Mouse (Mus musculus): ENCODE results near the gene Gab2. TPM values are rescaled to one million over a fixed set of nuclear protein-coding genes. Genes with fewer than 3 reads are reported as not detected.

The Gab2 gene
- polyA plus RNA-seq, 1 experiment from 2014 or later = 17.7 TPM

DNA sequence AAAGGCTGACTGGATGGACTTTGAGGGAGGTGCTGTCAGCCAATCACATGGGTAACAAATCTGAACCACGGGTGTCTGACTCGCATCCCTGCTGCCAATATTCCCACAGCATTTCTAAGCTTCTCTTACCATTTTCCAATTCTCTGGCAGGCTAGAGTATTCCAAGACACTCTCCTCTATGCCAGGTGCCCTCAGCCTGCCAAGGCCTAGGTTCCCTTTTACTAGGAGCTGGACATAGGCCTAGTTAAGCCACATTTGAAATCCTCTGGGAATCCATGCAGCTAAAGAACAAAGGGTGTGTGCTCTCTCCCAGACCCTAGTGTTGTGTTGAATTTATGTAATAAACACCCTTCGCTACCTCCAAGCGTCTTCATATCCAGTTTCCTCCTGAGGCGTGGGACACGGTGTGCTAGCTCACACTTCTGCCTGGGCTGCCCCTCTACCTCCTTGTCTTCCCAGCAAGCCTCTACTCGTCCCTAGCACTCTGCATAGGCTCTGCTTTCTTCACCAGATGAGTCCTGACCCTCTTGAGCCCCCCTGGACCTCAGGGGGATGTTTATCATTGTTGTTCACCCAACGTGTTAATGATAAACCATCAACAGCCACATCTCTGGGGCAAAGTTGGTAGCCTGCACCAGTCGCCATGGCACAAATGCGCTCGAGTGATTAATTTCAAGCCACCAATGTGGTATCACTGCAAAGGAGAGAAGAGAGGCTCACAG lies 270.6 kb downstream of the Gab2 start:
- Histone ChIP-seq H3K4me1 (no peaks in the 10 kb centered on the region), H3K4me2 (replicated peaks) (no peak overlapping the region), H3K27me3 (replicated peaks) (no peaks in the 10 kb centered on the region), H3K4me3 (no peak overlapping the region), H3K9ac (no peak overlapping the region), H3K27ac (no peak overlapping the region), H3K36me3 (peaks cover 7% of the 10 kb centered on the region), H3K9me3 (no peaks in the 10 kb centered on the region)
- 87% methylated on average over 11 of the region's 11 CpGs for WGBS
- no peak for ATAC-seq (ENCODE audit: low FRiP score, low read depth)

DNA sequence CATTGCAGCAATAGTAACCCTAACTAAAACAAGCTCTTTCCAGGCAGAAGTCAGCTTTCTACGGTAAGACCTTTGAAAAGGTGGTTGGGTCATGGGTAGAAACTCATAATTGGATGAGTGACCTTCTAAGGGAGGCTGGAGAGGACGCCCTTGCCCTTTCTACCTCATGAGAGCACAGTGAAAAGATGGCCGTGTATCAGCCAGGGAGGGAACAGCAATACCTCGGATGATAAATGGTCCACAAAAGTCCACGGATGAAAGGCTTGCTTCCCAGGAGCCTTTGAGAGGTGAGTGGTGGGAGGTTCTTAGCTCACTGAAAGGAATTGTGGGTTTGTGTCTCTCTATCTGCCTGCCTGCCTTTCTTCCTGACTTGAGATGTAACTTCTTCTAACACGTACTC lies 272.0 kb downstream of the Gab2 start:
- ATAC-seq (ENCODE audit: low FRiP score, low read depth) = no peak
- Histone ChIP-seq H3K36me3 (no peaks in the 10 kb centered on the region), H3K27ac (no peak overlapping the region), H3K4me2 (replicated peaks) (no peak overlapping the region), H3K9ac (no peak overlapping the region), H3K4me1 (no peaks in the 10 kb centered on the region), H3K27me3 (replicated peaks) (no peaks in the 10 kb centered on the region), H3K4me3 (no peak overlapping the region), H3K9me3 (no peaks in the 10 kb centered on the region)
- whole genome bisulfite sequencing = 85% methylated on average over 6 of the region's 6 CpGs

DNA sequence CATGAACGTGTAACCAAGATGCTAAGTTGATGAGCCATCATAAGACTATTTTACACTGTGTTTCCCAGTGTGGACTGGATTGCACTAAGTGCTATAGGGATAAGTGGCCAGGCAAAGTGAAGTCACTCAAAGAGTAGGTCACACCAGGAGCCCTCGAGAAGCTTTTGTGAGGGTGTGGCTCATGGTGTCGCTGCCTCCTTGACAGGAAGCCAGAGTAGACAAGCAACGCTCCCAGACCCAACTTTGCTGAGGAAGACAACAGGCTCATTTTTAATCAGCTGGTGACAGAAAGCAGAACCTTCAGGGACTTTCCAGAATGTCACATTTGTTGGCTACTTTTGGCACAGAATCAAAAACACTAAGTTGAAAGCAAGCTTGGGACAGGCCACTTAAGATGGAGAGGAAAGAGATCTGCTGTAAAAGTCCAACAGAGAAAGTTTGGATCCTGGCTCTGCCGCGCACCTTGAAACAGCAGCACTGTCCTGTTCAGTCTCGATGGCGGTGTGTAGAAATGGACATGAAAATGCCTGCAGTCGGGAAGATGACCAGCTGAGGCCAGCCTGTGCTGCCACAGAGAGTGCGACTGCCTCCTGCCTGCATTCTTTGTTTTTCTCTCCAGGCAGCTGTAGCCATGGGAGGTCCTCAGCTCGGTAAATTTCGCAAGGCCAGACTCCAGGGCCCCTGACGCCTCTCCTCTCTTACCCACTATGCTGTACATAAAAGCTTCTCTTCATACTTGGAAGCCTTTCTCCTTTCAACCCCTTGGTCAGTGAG lies 273.9 kb downstream of the Gab2 start:
- H3K4me1 ChIP-seq = no peaks in the 10 kb centered on the region
- H3K9ac ChIP-seq = no peak overlapping the region
- no peak overlapping the region for H3K4me3 ChIP-seq
- H3K36me3 ChIP-seq = no peaks in the 10 kb centered on the region
- H3K27me3 ChIP-seq (replicated peaks) = no peaks in the 10 kb centered on the region
- no peak overlapping the region for H3K27ac ChIP-seq
- no peak overlapping the region for H3K4me2 ChIP-seq (replicated peaks)
- no peak for ATAC-seq (ENCODE audit: low FRiP score, low read depth)
- no peaks in the 10 kb centered on the region for H3K9me3 ChIP-seq
- 50% methylated on average over 13 of the region's 13 CpGs for WGBS

DNA sequence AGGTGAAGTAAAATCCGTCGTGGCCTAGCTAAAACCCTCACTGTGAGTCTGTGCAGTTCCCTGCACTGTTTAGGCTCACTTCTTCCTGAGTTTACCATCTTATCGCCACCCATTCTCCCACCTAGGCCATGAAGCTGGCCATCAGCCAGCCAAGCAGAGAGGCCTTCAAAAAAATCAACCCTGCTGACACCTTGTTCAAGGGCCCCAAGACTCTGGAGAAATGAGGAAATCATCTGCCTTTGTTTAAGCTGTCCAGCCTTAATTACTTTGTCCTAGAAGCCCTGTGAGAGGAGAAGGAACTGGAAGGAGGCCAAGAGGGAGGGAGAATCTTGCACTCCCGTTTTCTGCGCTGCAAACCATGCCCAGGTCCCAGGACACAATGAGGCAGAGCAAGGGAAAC lies 274.9 kb downstream of the Gab2 start:
- ATAC-seq (ENCODE audit: low FRiP score, low read depth) = no peak
- Histone ChIP-seq H3K4me1 (no peaks in the 10 kb centered on the region), H3K4me3 (no peak overlapping the region), H3K4me2 (replicated peaks) (no peak overlapping the region), H3K27me3 (replicated peaks) (no peaks in the 10 kb centered on the region), H3K9me3 (no peaks in the 10 kb centered on the region), H3K9ac (no peak overlapping the region), H3K27ac (no peak overlapping the region), H3K36me3 (no peaks in the 10 kb centered on the region)
- WGBS = 91% methylated on average over 5 of the region's 5 CpGs

DNA sequence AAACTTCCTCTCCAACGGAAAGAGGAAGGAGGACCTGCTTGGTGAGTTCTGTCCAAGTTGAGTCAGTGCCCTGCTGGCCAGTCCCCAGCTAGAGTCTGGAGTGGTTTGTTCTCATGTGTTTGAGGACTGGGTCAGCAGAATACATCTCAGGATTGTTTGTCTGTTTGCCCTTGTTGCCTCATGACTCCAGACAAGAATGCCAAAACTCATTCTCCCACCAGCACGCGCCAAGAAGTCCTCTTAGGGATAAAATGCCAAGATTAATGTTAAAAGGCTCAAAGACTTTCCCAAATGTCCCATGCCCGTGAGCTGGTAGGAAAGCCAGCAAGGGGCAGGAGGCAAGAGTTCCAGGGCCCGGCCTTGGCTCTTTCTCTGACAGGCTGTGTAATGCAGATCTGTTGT lies 275.5 kb downstream of the Gab2 start:
- 79% methylated on average over 5 of the region's 5 CpGs for WGBS

DNA sequence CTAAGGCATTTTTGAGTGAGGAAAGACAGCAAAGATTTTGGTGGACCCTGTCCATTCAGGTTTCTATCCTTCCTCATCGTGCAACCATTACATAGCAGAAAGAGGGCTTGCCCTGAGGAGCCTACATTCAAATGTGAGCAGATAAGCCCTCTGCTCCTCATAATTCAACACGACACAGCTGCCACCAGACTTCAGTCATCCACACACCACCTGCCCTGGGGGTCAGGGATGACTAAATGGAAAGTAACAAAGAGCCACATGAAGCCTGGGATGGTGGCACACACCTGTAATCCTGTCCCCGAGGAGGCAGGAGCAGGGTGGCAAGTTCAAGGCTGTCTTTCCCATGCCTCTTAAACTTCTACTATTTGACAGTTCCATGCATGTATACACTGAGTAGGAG lies 276.5 kb downstream of the Gab2 start:
- H3K9ac ChIP-seq = no peak overlapping the region
- no peaks in the 10 kb centered on the region for H3K9me3 ChIP-seq
- no peak overlapping the region for H3K4me2 ChIP-seq (replicated peaks)
- no peaks in the 10 kb centered on the region for H3K27me3 ChIP-seq (replicated peaks)
- no peak overlapping the region for H3K27ac ChIP-seq
- H3K4me1 ChIP-seq = no peaks in the 10 kb centered on the region
- 84% methylated on average over 3 of the region's 3 CpGs for WGBS
- no peak overlapping the region for H3K4me3 ChIP-seq
- H3K36me3 ChIP-seq = no peaks in the 10 kb centered on the region
- ATAC-seq (ENCODE audit: low FRiP score, low read depth) = no peak

More for the DNA sequence above, 275.5 kb downstream of the Gab2 start:
- Histone ChIP-seq H3K9me3 (no peaks in the 10 kb centered on the region), H3K4me1 (no peaks in the 10 kb centered on the region), H3K4me3 (no peak overlapping the region), H3K36me3 (no peaks in the 10 kb centered on the region), H3K4me2 (replicated peaks) (no peak overlapping the region), H3K9ac (no peak overlapping the region), H3K27me3 (replicated peaks) (no peaks in the 10 kb centered on the region), H3K27ac (no peak overlapping the region)
- no peak for ATAC-seq (ENCODE audit: low FRiP score, low read depth)

DNA sequence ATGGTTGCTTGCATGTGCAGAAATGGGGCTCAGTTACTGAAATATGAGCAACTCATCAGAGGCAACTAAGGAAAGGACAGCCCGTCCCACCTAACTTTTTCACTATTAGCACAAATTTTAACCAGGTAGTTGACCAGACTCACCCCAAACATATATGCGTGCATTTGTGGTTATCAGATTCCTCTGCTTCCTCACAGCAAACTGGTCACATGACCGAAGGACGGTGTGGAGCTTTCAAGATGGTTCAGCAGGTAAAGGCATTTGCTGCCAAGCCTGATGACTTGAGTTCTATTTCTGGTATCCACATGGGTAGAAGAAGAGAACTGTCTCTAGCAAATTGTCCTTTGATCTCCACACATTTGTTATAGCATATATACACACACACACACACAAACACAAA lies 277.0 kb downstream of the Gab2 start:
- no peak overlapping the region for H3K9ac ChIP-seq
- H3K27ac ChIP-seq = no peak overlapping the region
- no peak overlapping the region for H3K4me3 ChIP-seq
- no peak overlapping the region for H3K4me2 ChIP-seq (replicated peaks)
- ATAC-seq (ENCODE audit: low FRiP score, low read depth) = no peak
- no peaks in the 10 kb centered on the region for H3K9me3 ChIP-seq
- H3K36me3 ChIP-seq = no peaks in the 10 kb centered on the region
- no peaks in the 10 kb centered on the region for H3K27me3 ChIP-seq (replicated peaks)
- H3K4me1 ChIP-seq = no peaks in the 10 kb centered on the region
- 91% methylated on average over 4 of the region's 4 CpGs for WGBS

Other genes starting within 250 kb of the Gab2 start
- gene Nars2, start 130.1 kb upstream of the Gab2 start, polyA plus RNA-seq (2016; fragmentation: Nextera tagmentation; extraction: Ambion mirVana) = 20.2 and 23.5 TPM in 2 replicates